Mouse (Mus musculus): ENCODE measurements around the gene Slc22a1.

DNA sequence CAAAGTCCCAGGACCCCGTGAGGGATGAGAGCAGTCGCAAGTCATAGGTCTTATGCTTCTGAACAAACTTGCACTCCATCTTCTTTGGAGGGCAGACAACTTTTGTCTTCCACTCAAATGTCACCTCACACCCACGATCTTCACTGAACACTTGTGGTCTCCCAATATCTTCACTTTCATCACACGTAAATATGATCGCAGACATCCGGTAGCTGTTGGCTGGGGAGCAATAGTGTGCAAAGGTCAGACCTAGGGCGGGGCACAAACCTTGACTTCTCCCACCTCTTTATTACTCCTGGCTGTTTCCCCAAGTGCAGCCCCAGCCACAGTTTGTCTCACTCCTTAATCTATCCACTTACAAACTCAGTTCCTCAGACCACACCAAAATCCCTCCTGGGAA lies 16.3 kb upstream of the Slc22a1 start:
- no peak for TF ChIP-seq CTCF (conservative IDR thresholded peaks at IDR 0.05; ENCODE audit: insufficient read depth, insufficient read length, low read depth, low read length)
- no peak for TF ChIP-seq POLR2A (IDR thresholded peaks at IDR 0.05; ENCODE audit: low read depth, low read length)

Data from kidney, adult 2 months (tissue).